Mouse (Mus musculus): Measurements from ENCODE around the gene Ccdc141. TPM values are rescaled to one million over a fixed set of nuclear protein-coding genes. Genes with fewer than 3 reads are reported as not detected.

Gene Ccdc141
- polyA plus RNA-seq, 2 experiments: 0.29 to 0.58 TPM

DNA sequence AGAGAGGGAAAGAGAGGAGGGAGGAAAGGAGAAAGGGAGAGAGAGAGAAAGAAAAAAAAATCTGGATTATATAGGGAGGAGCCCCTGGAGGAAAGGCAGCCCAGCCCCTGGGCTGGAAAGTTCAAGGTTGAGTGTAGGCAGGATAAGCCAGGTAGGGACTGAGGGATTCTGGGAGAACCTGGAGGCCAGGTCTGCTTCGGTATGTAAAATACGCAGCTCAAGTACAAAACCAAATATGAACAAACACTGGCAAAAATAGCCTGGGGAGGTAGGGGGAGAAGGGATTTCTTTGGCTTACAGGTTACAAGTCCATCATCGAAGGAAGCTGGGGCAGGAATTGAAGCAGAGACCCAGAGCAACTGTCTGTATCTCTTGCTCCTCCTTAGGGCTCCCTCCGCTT lies 183.1 kb downstream of the Ccdc141 start:
- Histone ChIP-seq H3K4me2 (ENCODE audit: low read depth) (no peak overlapping the region), H3K4me1 (replicated peaks; ENCODE audit: control insufficient read depth in 2 of 2, insufficient read depth in 2 of 2, low read length in 1 of 2) (no peaks in the 10 kb centered on the region), H3K4me3 (ENCODE audit: insufficient read depth in 1 of 2, low read depth in 2 of 2, low read length in 2 of 2) (no peak overlapping the region), H3K9ac (replicated peaks) (no peak overlapping the region), H3K9me3 (ENCODE audit: control insufficient read depth, low read length) (no peaks in the 10 kb centered on the region), H3K27ac (no peak overlapping the region), H3K36me3 (replicated peaks; ENCODE audit: control insufficient read depth, insufficient read depth, low read depth) (no peaks in the 10 kb centered on the region), H3K27me3 (ENCODE audit: control insufficient read depth, insufficient read depth, low read length) (no peaks in the 10 kb centered on the region)
- 75% methylated on average over 4 of the region's 4 CpGs for WGBS (ENCODE audit: insufficient replicate concordance)
- ATAC-seq (ENCODE audit: insufficient read depth) (no peak), DNase-seq (ENCODE audit: low read depth in 3 of 3, low spot score in 3 of 3) (no peak)
- TF ChIP-seq EP300 (IDR thresholded peaks at IDR 0.05; ENCODE audit: low read depth) (no peak), CTCF (IDR thresholded peaks at IDR 0.05; ENCODE audit: low read depth) (no peak)

DNA sequence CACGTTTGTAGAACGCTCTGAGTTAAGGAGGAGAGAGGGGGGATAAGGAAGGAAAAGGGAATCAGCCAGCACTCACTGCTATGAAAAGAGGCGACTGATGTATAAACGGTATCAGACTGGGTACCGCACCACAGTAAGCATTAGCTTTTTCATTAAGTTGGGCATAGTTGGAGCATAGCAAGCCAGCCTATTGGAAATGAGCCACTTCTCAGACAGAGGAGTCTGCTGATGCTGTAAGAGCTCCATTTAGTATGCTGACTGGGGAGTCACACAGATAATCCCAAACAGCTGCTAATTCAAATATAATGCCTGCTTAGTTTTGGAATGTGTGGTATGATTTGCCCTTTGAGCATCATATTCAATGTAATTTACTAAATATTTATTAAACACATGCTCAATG lies 186.1 kb downstream of the Ccdc141 start:
- 63% methylated on average over 5 of the region's 5 CpGs for WGBS (ENCODE audit: insufficient replicate concordance)
- no peaks in the 10 kb centered on the region for H3K9me3 ChIP-seq (ENCODE audit: control insufficient read depth, low read length)
- H3K9ac ChIP-seq (replicated peaks): no peak overlapping the region

DNA sequence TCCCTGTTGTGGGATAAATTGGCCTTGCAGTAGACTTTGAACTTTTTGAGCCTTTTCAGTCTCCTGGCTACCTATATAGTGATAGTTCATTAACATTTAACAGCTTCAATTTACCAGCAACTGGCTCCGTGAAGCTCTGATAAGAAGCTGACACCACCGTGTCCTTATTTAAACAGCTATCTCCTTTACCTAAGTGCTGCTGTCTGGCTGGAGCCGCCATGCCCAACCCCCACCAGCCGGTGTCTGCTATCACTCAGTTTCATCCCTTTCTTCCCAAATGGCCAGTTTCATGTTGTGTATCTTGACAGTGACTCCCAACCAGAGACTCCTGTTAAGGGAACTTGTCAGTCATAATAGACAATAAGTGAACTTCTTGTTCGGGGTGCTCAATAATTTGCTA lies 186.8 kb downstream of the Ccdc141 start:
- ATAC-seq (ENCODE audit: insufficient read depth) (no peak), DNase-seq (ENCODE audit: low read depth in 3 of 3, low spot score in 3 of 3) (no peak)
- TF ChIP-seq CTCF (IDR thresholded peaks at IDR 0.05; ENCODE audit: low read depth) (no peak), EP300 (IDR thresholded peaks at IDR 0.05; ENCODE audit: low read depth) (no peak)
- Histone ChIP-seq H3K4me3 (ENCODE audit: insufficient read depth in 1 of 2, low read depth in 2 of 2, low read length in 2 of 2) (no peak overlapping the region), H3K36me3 (replicated peaks; ENCODE audit: control insufficient read depth, insufficient read depth, low read depth) (no peaks in the 10 kb centered on the region), H3K9ac (replicated peaks) (no peak overlapping the region), H3K27me3 (ENCODE audit: control insufficient read depth, insufficient read depth, low read length) (no peaks in the 10 kb centered on the region), H3K4me2 (ENCODE audit: low read depth) (no peak overlapping the region), H3K4me1 (replicated peaks; ENCODE audit: control insufficient read depth in 2 of 2, insufficient read depth in 2 of 2, low read length in 1 of 2) (no peaks in the 10 kb centered on the region), H3K27ac (no peak overlapping the region), H3K9me3 (ENCODE audit: control insufficient read depth, low read length) (no peaks in the 10 kb centered on the region)
- 18% methylated on average over 5 of the region's 5 CpGs for WGBS (ENCODE audit: insufficient replicate concordance)

More for the DNA sequence above, 186.1 kb downstream of the Ccdc141 start:
- DNase-seq (ENCODE audit: low read depth in 3 of 3, low spot score in 3 of 3): no peak
- TF ChIP-seq EP300 (IDR thresholded peaks at IDR 0.05; ENCODE audit: low read depth) (no peak), CTCF (IDR thresholded peaks at IDR 0.05; ENCODE audit: low read depth) (no peak)
- Histone ChIP-seq H3K4me3 (ENCODE audit: insufficient read depth in 1 of 2, low read depth in 2 of 2, low read length in 2 of 2) (no peak overlapping the region), H3K4me2 (ENCODE audit: low read depth) (no peak overlapping the region), H3K27me3 (ENCODE audit: control insufficient read depth, insufficient read depth, low read length) (no peaks in the 10 kb centered on the region), H3K4me1 (replicated peaks; ENCODE audit: control insufficient read depth in 2 of 2, insufficient read depth in 2 of 2, low read length in 1 of 2) (no peaks in the 10 kb centered on the region), H3K27ac (no peak overlapping the region), H3K36me3 (replicated peaks; ENCODE audit: control insufficient read depth, insufficient read depth, low read depth) (no peaks in the 10 kb centered on the region)
- ATAC-seq (ENCODE audit: insufficient read depth): no peak

DNA sequence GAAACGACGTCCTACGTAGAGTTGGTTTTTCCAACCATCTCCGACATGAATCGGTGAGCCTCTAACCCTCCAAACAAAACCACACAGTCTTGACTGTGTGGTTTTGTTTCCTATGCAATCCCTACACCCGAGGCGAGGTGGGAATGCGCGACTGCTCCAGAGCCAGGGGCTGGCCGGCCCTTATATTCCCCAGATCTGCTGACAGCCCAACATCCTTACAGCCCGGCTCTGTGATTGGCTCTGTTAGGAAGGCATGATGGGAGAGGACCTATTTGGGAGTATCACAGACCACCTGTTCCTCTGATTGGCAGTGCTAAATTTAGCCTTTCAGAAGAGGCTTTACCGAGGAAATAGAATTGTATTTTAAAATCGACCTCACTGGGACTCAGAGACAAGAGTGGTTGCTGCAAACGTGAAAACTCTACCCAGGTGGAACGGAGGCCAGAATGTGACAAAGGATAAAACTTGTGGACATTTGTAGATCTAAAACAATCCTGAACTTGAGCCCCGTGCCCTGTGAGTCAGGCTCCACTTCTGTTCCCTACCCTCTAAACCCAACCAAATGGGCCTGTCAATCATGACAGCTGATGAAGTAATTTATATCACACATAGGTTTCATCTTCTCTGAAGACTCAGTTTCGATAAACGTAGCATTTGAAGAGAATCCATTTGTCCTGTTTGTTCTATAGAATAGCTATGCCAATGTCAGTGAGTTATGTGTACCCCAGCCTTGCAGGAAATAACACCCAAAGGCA lies 187.9 kb downstream of the Ccdc141 start, which contains the start of gene Ttn:
Gene Ttn, minus strand, starts transcription at position 157 of the 755 bp plus-strand sequence.
- no peaks in the 10 kb centered on the region for H3K9me3 ChIP-seq (ENCODE audit: control insufficient read depth, low read length)
- H3K4me1 ChIP-seq (replicated peaks; ENCODE audit: control insufficient read depth in 2 of 2, insufficient read depth in 2 of 2, low read length in 1 of 2): no peaks in the 10 kb centered on the region
- ATAC-seq (ENCODE audit: insufficient read depth) (no peak), DNase-seq (ENCODE audit: low read depth in 3 of 3, low spot score in 3 of 3) (no peak)
- WGBS (ENCODE audit: insufficient replicate concordance): 64% methylated on average over 18 of the region's 18 CpGs
- no peak within 1 kb of the TSS for H3K27ac ChIP-seq
- TF ChIP-seq EP300 (IDR thresholded peaks at IDR 0.05; ENCODE audit: low read depth) (no peak), CTCF (IDR thresholded peaks at IDR 0.05; ENCODE audit: low read depth) (no peak)
- H3K9ac ChIP-seq (replicated peaks): no peak within 1 kb of the TSS
- no peak within 1 kb of the TSS for H3K4me2 ChIP-seq (ENCODE audit: low read depth)
- no peaks in the 10 kb centered on the region for H3K36me3 ChIP-seq (replicated peaks; ENCODE audit: control insufficient read depth, insufficient read depth, low read depth)
- no peak within 1 kb of the TSS for H3K4me3 ChIP-seq (ENCODE audit: insufficient read depth in 1 of 2, low read depth in 2 of 2, low read length in 2 of 2)
- no peaks in the 10 kb centered on the region for H3K27me3 ChIP-seq (ENCODE audit: control insufficient read depth, insufficient read depth, low read length)

DNA sequence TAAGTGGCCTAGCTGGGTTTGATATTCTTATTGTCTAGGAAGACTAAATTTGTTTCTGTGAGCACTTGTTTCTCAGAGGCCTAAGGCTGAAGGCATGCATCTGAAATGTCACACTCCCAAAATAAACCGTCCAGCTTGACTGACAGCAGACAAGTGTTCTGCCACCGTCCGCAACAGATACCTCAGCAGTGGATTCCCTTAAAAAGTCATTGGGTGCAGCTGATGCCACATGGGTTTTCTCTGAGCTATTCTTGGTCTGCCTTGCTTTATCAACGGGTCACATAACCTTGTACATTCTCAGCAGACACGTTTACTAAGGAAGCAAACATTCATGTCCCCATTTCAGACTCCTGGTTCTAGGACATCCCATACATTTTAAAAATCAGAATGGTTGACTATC lies 188.7 kb downstream of the Ccdc141 start:
- 44% methylated on average over 5 of the region's 5 CpGs for WGBS (ENCODE audit: insufficient replicate concordance)

More for the DNA sequence above, 188.7 kb downstream of the Ccdc141 start:
- no peaks in the 10 kb centered on the region for H3K36me3 ChIP-seq (replicated peaks; ENCODE audit: control insufficient read depth, insufficient read depth, low read depth)
- H3K4me1 ChIP-seq (replicated peaks; ENCODE audit: control insufficient read depth in 2 of 2, insufficient read depth in 2 of 2, low read length in 1 of 2): no peaks in the 10 kb centered on the region
- DNase-seq (ENCODE audit: low read depth in 3 of 3, low spot score in 3 of 3) (no peak), ATAC-seq (ENCODE audit: insufficient read depth) (no peak)
- H3K4me3 ChIP-seq (ENCODE audit: insufficient read depth in 1 of 2, low read depth in 2 of 2, low read length in 2 of 2): no peak overlapping the region
- no peaks in the 10 kb centered on the region for H3K27me3 ChIP-seq (ENCODE audit: control insufficient read depth, insufficient read depth, low read length)
- H3K9ac ChIP-seq (replicated peaks): no peak overlapping the region
- no peak overlapping the region for H3K27ac ChIP-seq
- no peaks in the 10 kb centered on the region for H3K9me3 ChIP-seq (ENCODE audit: control insufficient read depth, low read length)
- TF ChIP-seq CTCF (IDR thresholded peaks at IDR 0.05; ENCODE audit: low read depth) (no peak), EP300 (IDR thresholded peaks at IDR 0.05; ENCODE audit: low read depth) (no peak)
- no peak overlapping the region for H3K4me2 ChIP-seq (ENCODE audit: low read depth)
